Mouse (Mus musculus): ENCODE measurements around the gene Bcar3. TPM values are rescaled to one million over a fixed set of nuclear protein-coding genes. Genes with fewer than 3 reads are reported as not detected.

Gene Bcar3
- polyA plus RNA-seq, 1 experiment from 2014 or later: 13.8 TPM

DNA sequence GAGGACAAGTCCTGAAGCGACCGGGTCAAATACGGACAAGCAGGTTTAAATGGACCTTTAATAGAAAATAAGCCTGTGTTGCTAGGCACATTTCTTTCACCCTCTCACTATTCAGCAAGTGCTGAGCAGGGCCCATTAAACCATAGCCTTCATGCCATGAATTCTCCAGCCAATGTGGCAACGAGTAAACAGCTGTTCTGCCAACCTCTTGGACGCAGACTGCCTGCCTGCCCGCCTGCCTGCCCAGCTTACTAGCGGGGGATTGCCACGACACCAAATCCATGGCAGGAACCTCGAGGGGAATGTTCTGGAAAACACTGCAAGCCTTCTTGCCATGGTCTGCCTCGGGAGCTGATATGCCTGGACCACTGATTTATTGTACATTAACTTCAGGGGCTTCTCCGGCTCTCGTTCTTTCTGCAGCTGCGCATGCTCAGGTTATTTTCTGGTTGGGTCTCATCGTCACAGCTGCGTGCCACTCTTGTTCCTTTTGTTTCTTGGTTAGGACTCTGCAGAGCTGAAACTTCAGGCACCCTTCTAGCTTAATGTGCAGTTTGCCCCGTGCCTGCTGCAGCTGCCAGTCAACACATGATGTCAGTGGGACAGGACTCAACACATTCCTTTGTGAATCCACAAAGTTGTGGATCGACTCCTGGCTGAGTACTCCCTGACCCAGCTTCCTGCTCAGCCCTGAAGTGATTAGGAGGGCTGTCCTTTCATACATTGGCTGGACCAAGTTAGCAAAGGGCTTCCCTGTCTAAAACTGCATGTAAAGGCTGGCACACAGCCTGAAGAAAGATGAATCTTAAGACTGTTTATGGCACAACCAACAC, 120.0 kb downstream of the Bcar3 start:
- ATAC-seq (replicated peaks; ENCODE audit: low FRiP score): no peak
- no peak overlapping the region for H3K9ac ChIP-seq
- no peak overlapping the region for H3K27ac ChIP-seq
- H3K27me3 ChIP-seq: peaks cover 3% of the 10 kb centered on the region; the same call in 1 of the 2 replicates
- WGBS: 25% methylated on average over 17 of the region's 17 CpGs
- peak overlapping the region; percentile 45 for H3K4me2 ChIP-seq
- peak overlapping the region; percentile 15; the same call in 1 of the 2 replicates for H3K4me3 ChIP-seq (replicated peaks)
- peaks cover 32% of the 10 kb centered on the region for H3K4me1 ChIP-seq
- H3K9me3 ChIP-seq (replicated peaks): no peaks in the 10 kb centered on the region
- no peaks in the 10 kb centered on the region for H3K36me3 ChIP-seq

DNA sequence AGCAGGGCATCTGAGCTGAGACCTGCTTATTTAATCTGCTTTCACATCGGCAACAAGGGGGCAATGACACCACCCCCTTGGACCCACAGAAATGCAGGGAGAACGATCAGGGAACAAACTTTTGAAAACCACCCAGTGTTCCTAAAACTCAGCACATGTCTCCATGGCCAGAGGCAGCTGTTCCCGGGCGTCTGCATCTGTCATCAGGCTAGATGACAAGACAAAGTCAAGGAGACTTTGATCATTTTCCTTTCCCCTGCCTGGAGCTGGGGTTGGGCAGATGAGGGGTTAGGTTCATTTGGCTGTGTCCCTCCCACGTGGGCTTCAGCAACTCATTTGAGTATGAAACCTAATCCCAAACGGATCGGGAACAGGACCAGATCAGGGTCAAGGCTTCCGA, 120.9 kb downstream of the Bcar3 start:
- Histone ChIP-seq H3K4me3 (replicated peaks) (no peak overlapping the region), H3K27ac (no peak overlapping the region), H3K27me3 (peaks cover 3% of the 10 kb centered on the region; the same call in 1 of the 2 replicates), H3K9me3 (replicated peaks) (no peaks in the 10 kb centered on the region), H3K4me1 (peaks cover 31% of the 10 kb centered on the region), H3K36me3 (no peaks in the 10 kb centered on the region), H3K9ac (no peak overlapping the region), H3K4me2 (no peak overlapping the region)
- ATAC-seq (replicated peaks; ENCODE audit: low FRiP score): no peak
- WGBS: 61% methylated on average over 8 of the region's 8 CpGs

DNA sequence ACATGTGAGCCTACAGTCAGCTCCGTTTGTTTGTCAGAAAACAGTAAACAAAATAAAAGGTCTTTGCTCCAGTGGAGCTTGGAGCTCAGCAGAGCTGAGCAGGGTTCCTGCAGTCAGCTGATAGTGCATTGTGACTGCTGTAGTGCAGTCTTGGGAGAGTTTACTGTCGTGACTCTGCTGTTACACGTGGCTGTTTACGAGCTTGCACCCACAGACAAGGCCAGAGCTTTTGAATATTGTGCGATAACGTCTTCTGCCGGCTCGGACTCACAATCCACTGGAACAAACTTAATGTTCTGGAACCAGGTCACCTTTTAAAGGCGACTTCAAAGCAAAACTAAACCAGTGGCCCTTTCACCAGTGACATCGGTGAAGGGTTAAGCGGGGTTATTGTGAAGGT, 123.5 kb downstream of the Bcar3 start:
- H3K36me3 ChIP-seq: no peaks in the 10 kb centered on the region
- no peaks in the 10 kb centered on the region; the same call in 1 of the 2 replicates for H3K27me3 ChIP-seq
- H3K27ac ChIP-seq: no peak overlapping the region
- ATAC-seq (replicated peaks; ENCODE audit: low FRiP score): no peak
- 29% methylated on average over 11 of the region's 11 CpGs for WGBS
- H3K4me1 ChIP-seq: peaks cover 55% of the 10 kb centered on the region
- peak overlapping the region; percentile 15; the same call in 1 of the 2 replicates for H3K4me2 ChIP-seq
- no peak overlapping the region for H3K4me3 ChIP-seq (replicated peaks)
- no peaks in the 10 kb centered on the region for H3K9me3 ChIP-seq (replicated peaks)
- no peak overlapping the region for H3K9ac ChIP-seq

DNA sequence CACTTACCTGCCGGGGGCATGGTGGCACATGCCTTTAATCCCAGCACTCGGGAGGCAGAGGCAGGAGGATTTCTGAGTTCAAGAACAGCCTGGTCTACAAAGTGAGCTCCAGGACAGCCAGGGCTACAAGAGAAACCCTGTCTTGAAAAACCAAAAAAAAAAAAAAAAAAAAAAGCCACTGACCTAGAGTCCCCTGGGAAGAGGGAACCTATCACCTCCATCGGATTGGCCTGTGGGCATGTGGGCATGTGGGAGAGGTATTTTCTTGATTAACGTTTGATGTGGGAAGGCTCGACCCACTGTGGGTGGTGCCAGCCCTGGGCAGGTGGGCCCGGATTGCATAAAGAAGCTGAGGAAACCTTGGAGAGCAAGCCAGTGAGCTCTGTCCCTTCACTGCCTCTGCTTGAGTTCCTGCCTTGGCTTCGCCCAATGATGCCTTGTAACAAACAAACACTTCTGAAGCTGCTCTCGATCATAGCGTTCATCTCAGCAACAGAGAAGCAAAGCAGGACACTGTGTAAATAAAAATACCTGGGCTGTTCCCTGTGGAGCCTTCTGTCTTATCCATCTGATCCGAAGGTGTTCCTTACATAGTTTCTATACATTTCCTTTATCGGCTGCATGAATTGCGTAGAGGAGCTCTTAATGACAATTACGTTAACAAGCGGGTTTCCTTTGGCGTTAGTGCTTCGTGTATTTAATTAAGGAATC, 124.8 kb downstream of the Bcar3 start:
- ATAC-seq (replicated peaks; ENCODE audit: low FRiP score): no peak
- WGBS: 32% methylated on average over 16 of the region's 16 CpGs
- Histone ChIP-seq H3K9ac (no peak overlapping the region), H3K4me3 (replicated peaks) (peak overlapping the region; percentile 77), H3K27ac (no peak overlapping the region), H3K9me3 (replicated peaks) (no peaks in the 10 kb centered on the region), H3K4me1 (peaks cover 53% of the 10 kb centered on the region), H3K36me3 (no peaks in the 10 kb centered on the region), H3K4me2 (peak overlapping the region; percentile 95), H3K27me3 (no peaks in the 10 kb centered on the region)

DNA sequence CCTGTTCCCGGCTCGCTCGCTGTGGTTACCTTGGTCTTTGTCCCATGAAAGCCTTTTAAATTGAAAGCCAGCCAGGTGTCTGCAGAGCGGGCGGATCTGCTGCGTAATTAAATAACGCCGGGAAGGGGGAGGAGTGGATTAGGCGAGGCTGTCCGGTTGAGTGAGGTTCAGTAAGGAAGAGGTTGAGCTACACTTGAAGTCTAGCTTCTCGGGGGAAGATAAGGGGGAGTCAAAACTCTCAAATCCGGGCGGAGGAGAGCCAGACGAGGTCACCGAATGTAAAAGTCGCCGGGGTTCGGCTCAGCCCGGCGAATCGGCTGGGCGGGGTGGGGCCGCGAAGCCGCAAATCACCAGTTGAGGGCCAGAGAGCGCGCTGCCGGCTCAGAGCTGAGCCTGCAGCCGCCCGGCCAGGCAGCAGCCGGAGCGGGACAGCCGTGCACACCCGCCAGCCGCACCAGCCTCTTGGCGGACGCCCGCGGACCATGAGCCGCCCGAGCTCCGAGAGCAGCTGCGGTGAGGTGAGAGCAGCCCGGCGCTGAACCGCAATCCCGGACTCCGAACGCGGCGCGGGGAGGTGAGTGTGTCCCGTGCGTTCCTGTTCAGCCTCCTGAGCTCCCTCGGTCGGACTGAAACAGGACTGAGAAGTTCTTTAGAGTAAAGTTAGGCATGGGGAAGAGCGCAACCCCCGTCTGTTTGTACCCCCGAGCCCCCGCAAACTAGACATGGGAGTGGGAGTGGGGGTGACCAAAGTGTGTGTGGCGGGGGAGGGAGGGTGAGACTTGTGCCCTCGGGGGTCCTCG, 125.9 kb downstream of the Bcar3 start:
- Histone ChIP-seq H3K4me2 (peak overlapping the region; percentile 95), H3K36me3 (no peaks in the 10 kb centered on the region), H3K27me3 (no peaks in the 10 kb centered on the region), H3K4me1 (peaks cover 42% of the 10 kb centered on the region), H3K9ac (peak overlapping the region; percentile 77), H3K9me3 (replicated peaks) (no peaks in the 10 kb centered on the region), H3K4me3 (replicated peaks) (peak overlapping the region; percentile 77), H3K27ac (peak overlapping the region; percentile 88)
- WGBS: under 1% methylated on average over 63 of the region's 63 CpGs
- peak; percentile 90 for ATAC-seq (replicated peaks; ENCODE audit: low FRiP score)

DNA sequence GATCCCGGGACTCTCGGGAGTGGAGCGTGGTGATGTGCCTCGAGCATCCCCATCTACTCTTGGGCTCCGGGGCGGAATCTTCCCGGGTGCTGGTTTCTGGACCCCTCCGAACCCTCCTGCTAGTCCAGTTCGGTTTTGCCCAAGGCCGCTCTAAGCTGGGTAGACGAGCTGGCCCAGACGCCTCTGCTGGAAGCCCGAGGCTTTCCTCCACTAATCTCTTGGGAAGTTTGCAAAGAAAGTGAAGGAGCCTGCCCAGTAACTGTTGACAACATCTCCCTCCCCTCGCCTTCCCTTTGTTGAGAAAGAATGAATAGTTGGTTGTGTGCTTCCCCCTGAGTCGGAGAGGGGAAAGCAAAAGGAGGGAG, 126.5 kb downstream of the Bcar3 start:
- under 1% methylated on average over 15 of the region's 15 CpGs for WGBS
- H3K36me3 ChIP-seq: no peaks in the 10 kb centered on the region
- H3K9ac ChIP-seq: peak overlapping the region; percentile 77
- H3K4me1 ChIP-seq: peaks cover 40% of the 10 kb centered on the region
- H3K27ac ChIP-seq: peak overlapping the region; percentile 88
- peak overlapping the region; percentile 77 for H3K4me3 ChIP-seq (replicated peaks)
- H3K9me3 ChIP-seq (replicated peaks): no peaks in the 10 kb centered on the region
- peak; percentile 26; the same call in 1 of the 2 replicates for ATAC-seq (replicated peaks; ENCODE audit: low FRiP score)
- H3K27me3 ChIP-seq: no peaks in the 10 kb centered on the region
- peak overlapping the region; percentile 95 for H3K4me2 ChIP-seq

DNA sequence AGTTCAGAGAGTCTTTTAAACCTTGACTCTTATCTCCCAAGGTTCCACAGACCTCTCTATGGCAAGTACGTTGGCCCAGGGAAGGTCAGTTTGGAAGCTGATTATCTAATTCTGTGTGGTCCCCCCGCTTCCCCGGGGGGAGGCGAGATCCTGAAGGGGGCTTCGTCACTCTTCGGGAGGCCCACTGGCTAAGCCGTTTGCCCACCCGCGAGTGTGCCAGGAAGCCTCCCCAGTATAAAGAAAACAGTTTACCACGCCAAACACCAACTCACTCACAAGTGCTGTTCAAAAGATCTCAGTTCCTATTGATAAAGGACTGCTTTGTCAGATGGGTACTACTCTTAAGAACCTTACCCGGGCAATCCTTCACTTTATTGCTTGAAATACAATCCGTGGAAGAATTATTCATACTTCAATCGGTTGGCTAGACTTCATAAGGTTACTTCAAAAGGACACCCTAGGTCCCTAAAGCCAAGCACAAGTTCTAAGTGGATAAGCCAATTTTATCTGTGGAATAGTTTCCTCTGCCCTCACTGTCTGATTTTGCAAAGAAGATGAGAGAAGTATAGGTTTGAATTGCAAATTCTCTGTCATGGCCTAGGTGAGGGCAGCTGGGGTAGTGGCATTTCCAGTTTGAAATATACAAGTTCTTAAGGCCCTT, 127.2 kb downstream of the Bcar3 start:
- Histone ChIP-seq H3K9me3 (replicated peaks) (no peaks in the 10 kb centered on the region), H3K9ac (no peak overlapping the region), H3K4me1 (peaks cover 44% of the 10 kb centered on the region), H3K27ac (no peak overlapping the region), H3K4me2 (peak overlapping the region; percentile 95), H3K36me3 (no peaks in the 10 kb centered on the region), H3K27me3 (no peaks in the 10 kb centered on the region), H3K4me3 (replicated peaks) (peak overlapping the region; percentile 77)
- WGBS: 15% methylated on average over 13 of the region's 13 CpGs
- no peak for ATAC-seq (replicated peaks; ENCODE audit: low FRiP score)

DNA sequence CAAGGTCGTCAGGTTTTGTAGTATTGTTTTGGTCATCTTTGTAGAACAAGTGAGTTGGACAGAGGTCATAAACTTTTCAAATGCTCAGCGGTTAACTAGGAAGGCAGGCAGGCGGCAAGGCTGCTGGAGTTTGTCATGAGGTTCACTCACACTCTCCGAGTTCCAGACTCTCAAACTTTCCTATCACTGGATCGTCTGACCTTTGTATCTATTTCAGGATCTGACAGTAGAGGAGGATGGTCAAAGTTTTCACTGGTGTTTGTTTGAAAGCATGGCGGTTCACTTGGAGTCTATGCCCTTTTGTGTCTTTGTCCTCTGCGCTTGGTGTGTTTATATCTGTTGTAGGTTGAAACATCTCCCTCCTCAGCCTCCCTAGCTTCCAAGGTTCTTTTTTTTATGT, 127.9 kb downstream of the Bcar3 start:
- Histone ChIP-seq H3K4me2 (peak overlapping the region; percentile 95), H3K4me3 (replicated peaks) (peak overlapping the region; percentile 77), H3K36me3 (peaks cover 4% of the 10 kb centered on the region), H3K9ac (no peak overlapping the region), H3K9me3 (replicated peaks) (no peaks in the 10 kb centered on the region), H3K27ac (no peak overlapping the region), H3K27me3 (no peaks in the 10 kb centered on the region), H3K4me1 (peaks cover 44% of the 10 kb centered on the region)
- ATAC-seq (replicated peaks; ENCODE audit: low FRiP score): no peak
- WGBS: 43% methylated on average over 7 of the region's 7 CpGs

DNA sequence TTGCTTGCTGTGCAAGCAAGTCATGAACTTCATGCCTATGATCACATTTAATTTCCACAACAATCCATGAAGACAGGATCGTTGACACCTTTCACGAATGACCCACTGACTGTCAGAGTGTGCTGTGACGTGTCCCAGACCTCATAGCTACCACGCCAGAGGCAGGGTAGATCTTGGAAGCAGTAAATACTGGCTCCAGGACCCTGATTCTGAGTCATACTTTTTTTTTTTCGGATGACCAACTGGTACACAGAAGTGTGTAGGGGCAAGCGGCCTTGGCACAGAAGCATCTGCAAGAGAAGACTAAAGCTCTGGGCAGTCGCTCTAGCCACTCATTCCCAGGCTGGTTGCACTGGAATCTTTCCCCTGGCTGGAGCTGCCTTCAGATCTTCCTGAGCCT, 128.3 kb downstream of the Bcar3 start:
- H3K9ac ChIP-seq: no peak overlapping the region
- H3K27ac ChIP-seq: no peak overlapping the region
- peaks cover 5% of the 10 kb centered on the region for H3K36me3 ChIP-seq
- ATAC-seq (replicated peaks; ENCODE audit: low FRiP score): no peak
- peaks cover 44% of the 10 kb centered on the region for H3K4me1 ChIP-seq
- no peak overlapping the region for H3K4me3 ChIP-seq (replicated peaks)
- H3K4me2 ChIP-seq: no peak overlapping the region
- H3K27me3 ChIP-seq: no peaks in the 10 kb centered on the region
- no peaks in the 10 kb centered on the region for H3K9me3 ChIP-seq (replicated peaks)
- WGBS: 49% methylated on average over 7 of the region's 7 CpGs

DNA sequence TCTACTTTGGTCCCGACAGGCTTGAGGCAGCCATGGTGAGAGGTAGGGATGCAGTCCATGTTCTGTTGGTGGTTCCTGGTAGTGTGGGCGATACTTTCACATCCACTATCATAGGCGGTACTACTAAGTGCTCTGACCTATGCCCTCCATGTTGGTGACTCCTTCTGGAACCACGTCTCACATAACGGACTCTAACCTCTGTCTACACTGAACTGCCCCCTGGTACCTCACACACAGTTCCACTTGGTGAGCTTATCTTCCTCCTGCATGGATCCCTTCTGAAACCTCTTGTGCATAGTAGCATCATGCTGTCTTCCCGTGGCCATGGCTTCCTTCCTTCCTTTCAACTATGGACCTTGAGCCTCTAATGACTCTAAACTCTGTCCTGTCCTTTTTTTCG, 129.7 kb downstream of the Bcar3 start:
- Histone ChIP-seq H3K4me2 (no peak overlapping the region), H3K9me3 (replicated peaks) (no peaks in the 10 kb centered on the region), H3K9ac (no peak overlapping the region), H3K4me3 (replicated peaks) (no peak overlapping the region), H3K4me1 (peaks cover 37% of the 10 kb centered on the region), H3K27ac (no peak overlapping the region), H3K27me3 (no peaks in the 10 kb centered on the region), H3K36me3 (peaks cover 5% of the 10 kb centered on the region)
- 85% methylated on average over 7 of the region's 7 CpGs for WGBS
- no peak for ATAC-seq (replicated peaks; ENCODE audit: low FRiP score)

DNA sequence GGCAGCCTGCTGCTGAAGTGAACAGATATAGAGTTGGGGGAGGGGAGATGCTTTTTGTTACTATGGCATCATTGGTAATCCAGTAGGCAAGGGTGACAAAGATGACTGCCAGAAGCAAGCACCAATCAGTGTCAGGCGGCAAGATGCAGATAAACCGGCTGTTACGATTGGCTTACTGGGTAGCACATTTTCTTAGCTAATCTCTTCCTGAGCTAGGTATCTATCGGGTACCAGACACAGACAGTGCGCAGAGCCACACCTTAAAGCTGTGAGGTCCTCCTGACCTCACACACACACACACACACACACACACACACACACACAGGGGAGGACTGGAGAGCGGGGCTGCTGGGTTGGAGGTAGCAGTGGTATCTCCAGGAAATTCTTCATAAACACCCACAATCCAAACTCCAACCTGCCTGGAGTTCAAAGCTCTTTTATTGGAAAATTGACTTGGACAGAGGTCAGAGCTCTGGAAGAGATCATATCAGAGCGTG, 134.4 kb downstream of the Bcar3 start:
- H3K4me3 ChIP-seq (replicated peaks): no peak overlapping the region
- no peak overlapping the region for H3K27ac ChIP-seq
- no peaks in the 10 kb centered on the region for H3K27me3 ChIP-seq
- no peaks in the 10 kb centered on the region for H3K9me3 ChIP-seq (replicated peaks)
- H3K9ac ChIP-seq: no peak overlapping the region
- peaks cover 5% of the 10 kb centered on the region for H3K36me3 ChIP-seq
- H3K4me1 ChIP-seq: peaks cover 31% of the 10 kb centered on the region
- WGBS: 84% methylated on average over 7 of the region's 7 CpGs
- no peak for ATAC-seq (replicated peaks; ENCODE audit: low FRiP score)
- H3K4me2 ChIP-seq: no peak overlapping the region

Measured in kidney, embryonic 15.5 days (tissue).